Mouse (Mus musculus) neural tube, embryonic 14.5 days (tissue): ENCODE results near the gene Slc11a2. TPM values are rescaled to one million over a fixed set of nuclear protein-coding genes. Genes with fewer than 3 reads are reported as not detected.

Experiments
- ATAC-seq: fragments of 200-750 bp; cut with Nextera tagmentation; 2 replicates; pipeline ENCODE4 v1.8.0; 2017; ENCODE audit warnings: low read depth, mild to moderate bottlenecking, moderate TSS enrichment, moderate library complexity
- H3K27ac ChIP-seq: fragments of 300-500 bp; sonication (generic); 2 replicates; pipeline ENCODE4 v1.5.1; 2014; ENCODE audit warnings: low read depth, mild to moderate bottlenecking, control low read depth, low read length, moderate library complexity, mixed read lengths
- H3K27me3 ChIP-seq: fragments of 300-500 bp; sonication (generic); 2 replicates; pipeline ENCODE4 v1.6.1; 2014; ENCODE audit warnings: low read length; ENCODE audit not compliant: control insufficient read depth, insufficient read depth
- H3K36me3 ChIP-seq: fragments of 300-500 bp; sonication (generic); 2 replicates; pipeline ENCODE4 v1.6.1; 2014; ENCODE audit warnings: low read length, mixed read lengths; ENCODE audit not compliant: control insufficient read depth, insufficient read depth
- H3K4me1 ChIP-seq: fragments of 300-500 bp; sonication (generic); 2 replicates; pipeline ENCODE4 v1.6.1; 2014; ENCODE audit warnings: low read length; ENCODE audit not compliant: control insufficient read depth, insufficient read depth
- H3K4me2 ChIP-seq: fragments of 300-500 bp; sonication (generic); 2 replicates; pipeline ENCODE4 v1.6.1; 2014; ENCODE audit warnings: mild to moderate bottlenecking, low read depth, low read length, control low read depth
- H3K4me3 ChIP-seq: fragments of 300-500 bp; sonication (generic); 2 replicates; pipeline ENCODE4 v1.5.1; 2014; ENCODE audit warnings: low read depth, low read length, control low read depth, mixed read lengths
- H3K9ac ChIP-seq: fragments of 300-500 bp; sonication (generic); replicated peaks from 2 replicates; pipeline ENCODE4 v1.6.1; 2014; ENCODE audit warnings: low read depth, mild to moderate bottlenecking, control low read depth, low read length, mixed read lengths
- H3K9me3 ChIP-seq: fragments of 300-500 bp; sonication (generic); 2 replicates; pipeline ENCODE4 v1.6.1; 2016; ENCODE audit warnings: low read length; ENCODE audit not compliant: control insufficient read depth
- WGBS: fragments of 180-500 bp; shearing (Covaris S2); extraction: QIAGEN DNeasy Blood & Tissue Kit; methylation state at CpG from one replicate; pipeline ENCODE4 v1.1.7; 2014; 5-methylcytosine and 5-hydroxymethylcytosine counted together
- polyA plus RNA-seq: library from polyadenylated mRNA; unstranded; fragments of >200 nt; fragmentation: Nextera tagmentation; extraction: Ambion mirVana; gene quantifications from 2 replicates; pipeline ENCODE4 v1.2.1, GENCODE M21; 2014

The Slc11a2 gene
- polyA plus RNA-seq, 1 experiment from 2014 or later: 20.5 TPM

- H3K9me3 ChIP-seq: no peaks in the 10 kb centered on the region
- 95% methylated on average over 13 of the region's 13 CpGs for WGBS
- H3K4me2 ChIP-seq: no peak overlapping the region
- no peak for ATAC-seq
- H3K9ac ChIP-seq: no peak overlapping the region
- H3K27ac ChIP-seq: no peak overlapping the region
- peaks cover 3% of the 10 kb centered on the region; the same call in 1 of the 2 replicates for H3K36me3 ChIP-seq
- H3K4me1 ChIP-seq: peaks cover 4% of the 10 kb centered on the region; the same call in 1 of the 2 replicates
- H3K27me3 ChIP-seq: no peaks in the 10 kb centered on the region
- no peak overlapping the region for H3K4me3 ChIP-seq
Observed at GRCm38 (mm10) chr15:100414942-100415341, 9.9 kb downstream of the Slc11a2 start.

- H3K27ac ChIP-seq: no peak overlapping the region
- H3K4me3 ChIP-seq: no peak overlapping the region
- 73% methylated on average over 4 of the region's 4 CpGs for WGBS
- H3K36me3 ChIP-seq: peaks cover 6% of the 10 kb centered on the region; the same call in 1 of the 2 replicates
- no peaks in the 10 kb centered on the region for H3K4me1 ChIP-seq
- no peak overlapping the region for H3K4me2 ChIP-seq
- no peaks in the 10 kb centered on the region for H3K27me3 ChIP-seq
- ATAC-seq: no peak
- no peak overlapping the region for H3K9ac ChIP-seq
- no peaks in the 10 kb centered on the region for H3K9me3 ChIP-seq
Observed at GRCm38 (mm10) chr15:100414011-100414410, 10.9 kb downstream of the Slc11a2 start.

GRCm38 (mm10) chr15:100413306-100413705 is 11.6 kb downstream of the Slc11a2 start:
- Histone ChIP-seq H3K9me3 (no peaks in the 10 kb centered on the region), H3K36me3 (peaks cover 6% of the 10 kb centered on the region; the same call in 1 of the 2 replicates), H3K27ac (no peak overlapping the region), H3K4me2 (no peak overlapping the region), H3K4me1 (no peaks in the 10 kb centered on the region), H3K4me3 (no peak overlapping the region), H3K9ac (no peak overlapping the region), H3K27me3 (no peaks in the 10 kb centered on the region)
- ATAC-seq: no peak
- 74% methylated on average over 4 of the region's 5 CpGs for WGBS

DNA sequence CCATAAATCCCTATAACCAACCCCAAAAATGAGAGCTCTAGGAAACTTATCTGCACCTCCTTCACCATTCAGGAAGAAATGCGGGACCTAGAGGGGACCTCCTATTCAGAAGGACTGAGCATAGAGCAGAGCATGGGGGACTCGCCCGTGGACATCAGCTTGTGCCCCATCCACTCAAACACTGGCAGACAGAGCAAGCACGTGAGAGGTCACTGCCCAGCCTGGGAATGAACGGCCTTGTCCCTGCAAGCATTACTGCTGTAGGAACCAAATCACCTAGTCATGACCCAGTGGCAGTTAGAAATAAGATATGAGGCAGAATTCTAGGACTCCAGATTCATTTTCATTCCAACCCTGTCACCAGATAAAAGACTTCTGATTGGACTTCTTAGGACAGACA is 13.1 kb downstream of the Slc11a2 start:
- H3K27me3 ChIP-seq: no peaks in the 10 kb centered on the region
- no peak overlapping the region for H3K4me2 ChIP-seq
- H3K36me3 ChIP-seq: peaks cover 15% of the 10 kb centered on the region
- H3K4me3 ChIP-seq: no peak overlapping the region
- no peaks in the 10 kb centered on the region for H3K4me1 ChIP-seq
- H3K27ac ChIP-seq: no peak overlapping the region
- H3K9ac ChIP-seq: no peak overlapping the region
- H3K9me3 ChIP-seq: no peaks in the 10 kb centered on the region
- no peak for ATAC-seq
- 87% methylated on average over 5 of the region's 5 CpGs for WGBS

DNA sequence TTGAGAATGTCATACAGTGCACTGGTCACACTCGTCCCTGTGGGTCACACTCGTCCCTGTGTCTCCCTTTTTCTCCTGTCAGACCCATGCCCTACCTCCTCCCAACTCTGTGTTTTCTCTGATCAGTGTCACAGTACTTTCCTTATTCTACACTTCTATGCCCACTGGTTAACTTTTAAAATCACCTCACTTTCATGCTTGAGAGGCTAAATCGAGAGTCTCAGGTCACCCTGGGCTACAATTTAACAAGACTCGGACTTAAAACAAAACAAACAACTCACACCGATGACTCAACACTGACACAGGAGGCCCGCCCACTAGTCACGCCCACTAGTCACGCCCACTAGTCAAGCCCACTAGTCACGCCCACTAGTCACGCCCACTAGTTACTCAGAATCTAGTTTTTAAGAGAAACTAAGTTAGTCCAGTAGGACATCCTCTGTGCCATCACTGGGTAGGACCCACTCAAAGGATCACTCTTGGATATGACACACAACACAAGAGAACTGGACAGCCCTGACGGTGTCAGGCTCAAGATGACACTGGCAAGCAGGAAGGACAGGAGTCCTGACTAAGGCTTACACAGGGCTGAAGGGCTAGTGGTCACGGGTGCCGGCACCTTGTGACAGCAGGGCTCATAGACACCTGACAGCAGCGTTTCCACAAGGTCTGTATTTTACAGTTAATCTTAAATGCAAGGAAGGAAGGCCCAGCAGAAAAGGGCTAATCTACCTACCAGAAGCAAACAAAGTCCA is 13.8 kb downstream of the Slc11a2 start:
- Histone ChIP-seq H3K9me3 (no peaks in the 10 kb centered on the region), H3K4me1 (no peaks in the 10 kb centered on the region), H3K27me3 (no peaks in the 10 kb centered on the region), H3K36me3 (peaks cover 15% of the 10 kb centered on the region), H3K4me2 (no peak overlapping the region), H3K4me3 (no peak overlapping the region), H3K9ac (no peak overlapping the region), H3K27ac (no peak overlapping the region)
- ATAC-seq: no peak
- 61% methylated on average over 14 of the region's 14 CpGs for WGBS

DNA sequence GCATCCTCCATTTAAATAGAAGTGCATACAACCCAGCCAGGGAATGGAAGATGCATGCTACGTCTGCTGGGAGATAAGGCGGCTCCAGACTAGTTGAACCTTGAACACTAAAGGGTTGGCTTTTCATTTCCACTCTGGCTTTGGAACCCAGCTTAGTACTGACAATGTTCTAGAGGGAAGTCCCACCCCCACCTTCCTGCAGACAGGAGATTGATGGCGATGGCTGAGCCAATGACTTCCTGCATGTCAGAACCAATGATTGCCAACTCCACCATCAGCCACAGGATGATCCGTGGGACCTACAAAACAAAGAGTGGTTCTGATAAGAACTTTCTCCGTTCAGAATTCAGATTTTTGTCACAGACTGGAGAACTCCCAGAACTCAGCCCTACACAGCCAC is 18.8 kb downstream of the Slc11a2 start:
- Histone ChIP-seq H3K4me1 (no peaks in the 10 kb centered on the region), H3K4me3 (no peak overlapping the region), H3K27ac (no peak overlapping the region), H3K4me2 (no peak overlapping the region), H3K36me3 (peaks cover 53% of the 10 kb centered on the region), H3K27me3 (no peaks in the 10 kb centered on the region), H3K9ac (no peak overlapping the region), H3K9me3 (no peaks in the 10 kb centered on the region)
- WGBS: 94% methylated on average over 5 of the region's 5 CpGs
- ATAC-seq: no peak

GRCm38 (mm10) chr15:100403318-100404000 is 21.4 kb downstream of the Slc11a2 start:
- WGBS: 95% methylated on average over 16 of the region's 16 CpGs
- Histone ChIP-seq H3K36me3 (peaks cover 72% of the 10 kb centered on the region), H3K4me3 (no peak overlapping the region), H3K9me3 (no peaks in the 10 kb centered on the region), H3K27me3 (no peaks in the 10 kb centered on the region), H3K27ac (no peak overlapping the region), H3K9ac (no peak overlapping the region), H3K4me1 (no peaks in the 10 kb centered on the region), H3K4me2 (no peak overlapping the region)
- no peak for ATAC-seq

DNA sequence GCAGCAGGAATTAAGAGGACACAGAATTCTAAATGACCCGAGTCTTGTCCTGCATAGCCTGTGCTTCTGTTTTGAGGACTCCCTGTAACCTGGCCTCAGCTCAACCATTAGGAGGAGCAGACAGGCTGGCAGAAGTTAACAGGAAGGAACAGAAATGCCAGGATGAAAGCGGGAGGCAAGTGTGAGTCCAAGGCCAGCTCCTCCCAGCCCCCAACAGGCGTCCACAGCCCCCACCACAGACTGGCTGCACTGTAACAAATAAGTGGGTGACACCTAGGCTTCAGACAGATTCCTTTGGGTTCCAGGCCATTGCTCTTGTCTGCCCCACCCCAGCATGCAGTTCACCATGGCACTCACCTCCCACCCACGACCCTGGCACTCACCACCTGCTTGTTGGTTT is 22.1 kb downstream of the Slc11a2 start:
- 94% methylated on average over 4 of the region's 4 CpGs for WGBS
- Histone ChIP-seq H3K4me3 (no peak overlapping the region), H3K27me3 (no peaks in the 10 kb centered on the region), H3K9ac (no peak overlapping the region), H3K4me2 (no peak overlapping the region), H3K9me3 (no peaks in the 10 kb centered on the region), H3K27ac (no peak overlapping the region), H3K4me1 (no peaks in the 10 kb centered on the region), H3K36me3 (peaks cover 75% of the 10 kb centered on the region)
- ATAC-seq: no peak

GRCm38 (mm10) chr15:100402347-100402746 is 22.5 kb downstream of the Slc11a2 start:
- H3K4me3 ChIP-seq: no peak overlapping the region
- H3K9me3 ChIP-seq: no peaks in the 10 kb centered on the region
- H3K4me1 ChIP-seq: no peaks in the 10 kb centered on the region
- H3K27ac ChIP-seq: no peak overlapping the region
- H3K27me3 ChIP-seq: no peaks in the 10 kb centered on the region
- no peak overlapping the region for H3K9ac ChIP-seq
- peaks cover 75% of the 10 kb centered on the region for H3K36me3 ChIP-seq
- ATAC-seq: no peak
- no peak overlapping the region for H3K4me2 ChIP-seq
- WGBS: 94% methylated on average over 14 of the region's 14 CpGs
